Mouse (Mus musculus) forebrain, embryonic 16.5 days (tissue): ENCODE results near the gene Adgrl3. TPM values are rescaled to one million over a fixed set of nuclear protein-coding genes. Genes with fewer than 3 reads are reported as not detected.

Experiments used
- ATAC-seq: fragments of 200-750 bp; cut with Nextera tagmentation; 2 replicates; pipeline ENCODE4 v1.8.0; 2017; ENCODE audit warnings: mild to moderate bottlenecking, moderate library complexity
- H3K27ac ChIP-seq: fragments of 300-500 bp; sonication (generic); 2 replicates; pipeline ENCODE4 v1.5.1; 2014; ENCODE audit warnings: low read length, control low read depth
- H3K27me3 ChIP-seq: fragments of 300-500 bp; sonication (generic); replicated peaks from 2 replicates; pipeline ENCODE4 v1.6.1; 2014; ENCODE audit warnings: low read length; ENCODE audit not compliant: control insufficient read depth, insufficient read depth
- H3K36me3 ChIP-seq: fragments of 300-500 bp; sonication (generic); 2 replicates; pipeline ENCODE4 v1.6.1; 2014; ENCODE audit not compliant: control insufficient read depth, insufficient read depth
- H3K4me1 ChIP-seq: fragments of 300-500 bp; sonication (generic); replicated peaks from 2 replicates; pipeline ENCODE4 v1.6.1; 2014; ENCODE audit warnings: low read length; ENCODE audit not compliant: control insufficient read depth, insufficient read depth
- H3K4me2 ChIP-seq: fragments of 300-500 bp; sonication (generic); 2 replicates; pipeline ENCODE4 v1.6.1; 2014; ENCODE audit warnings: mild to moderate bottlenecking, low read length, control low read depth
- H3K4me3 ChIP-seq: fragments of 300-500 bp; sonication (generic); replicated peaks from 2 replicates; pipeline ENCODE4 v1.5.1; 2014; ENCODE audit warnings: mild to moderate bottlenecking, low read length, control low read depth
- H3K9ac ChIP-seq: fragments of 300-500 bp; sonication (generic); replicated peaks from 2 replicates; pipeline ENCODE4 v1.6.1; 2014; ENCODE audit warnings: low read depth, low read length, control low read depth
- H3K9me3 ChIP-seq: fragments of 300-500 bp; sonication (generic); 2 replicates; pipeline ENCODE4 v1.6.1; 2016; ENCODE audit warnings: low read length; ENCODE audit not compliant: control insufficient read depth
- WGBS: fragments of 180-500 bp; shearing (Covaris S2); extraction: QIAGEN DNeasy Blood & Tissue Kit; methylation state at CpG from one replicate; pipeline ENCODE4 v1.1.7; 2014; 5-methylcytosine and 5-hydroxymethylcytosine counted together
- polyA plus RNA-seq: library from polyadenylated mRNA; unstranded; fragments of >200 nt; fragmentation: Nextera tagmentation; extraction: Ambion mirVana; gene quantifications from 2 replicates; pipeline ENCODE4 v1.2.1, GENCODE M21; 2015

Gene Adgrl3
- polyA plus RNA-seq, 1 experiment from 2014 or later = 63.6 TPM

DNA sequence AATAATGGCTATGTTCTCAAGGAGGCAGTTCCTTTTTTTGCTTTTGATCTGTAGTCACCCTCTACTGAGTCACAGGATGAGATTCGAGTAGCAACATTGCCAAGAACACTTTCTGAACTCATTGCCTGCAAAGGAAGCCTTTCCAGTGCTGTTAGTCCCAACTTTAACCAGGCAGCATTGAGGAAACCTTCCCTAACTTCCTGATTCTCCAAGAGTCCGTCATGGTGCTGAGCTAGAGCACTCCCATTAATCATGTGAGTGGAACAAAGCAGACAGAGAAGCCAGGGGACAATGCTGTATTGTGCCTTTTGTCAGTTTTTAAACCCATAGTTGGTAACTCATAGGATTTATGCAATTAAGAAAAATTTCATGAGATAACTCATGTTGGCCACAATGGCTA lies 345.3 kb downstream of the Adgrl3 start:
- no peaks in the 10 kb centered on the region for H3K9me3 ChIP-seq
- no peaks in the 10 kb centered on the region for H3K4me1 ChIP-seq
- H3K36me3 ChIP-seq = no peaks in the 10 kb centered on the region
- no peak overlapping the region for H3K4me2 ChIP-seq
- no peak for ATAC-seq
- WGBS = 45% methylated on average over 2 of the region's 2 CpGs
- no peak overlapping the region for H3K9ac ChIP-seq
- no peak overlapping the region for H3K27ac ChIP-seq
- H3K4me3 ChIP-seq = no peak overlapping the region
- peaks cover 2% of the 10 kb centered on the region; the same call in 1 of the 2 replicates for H3K27me3 ChIP-seq

DNA sequence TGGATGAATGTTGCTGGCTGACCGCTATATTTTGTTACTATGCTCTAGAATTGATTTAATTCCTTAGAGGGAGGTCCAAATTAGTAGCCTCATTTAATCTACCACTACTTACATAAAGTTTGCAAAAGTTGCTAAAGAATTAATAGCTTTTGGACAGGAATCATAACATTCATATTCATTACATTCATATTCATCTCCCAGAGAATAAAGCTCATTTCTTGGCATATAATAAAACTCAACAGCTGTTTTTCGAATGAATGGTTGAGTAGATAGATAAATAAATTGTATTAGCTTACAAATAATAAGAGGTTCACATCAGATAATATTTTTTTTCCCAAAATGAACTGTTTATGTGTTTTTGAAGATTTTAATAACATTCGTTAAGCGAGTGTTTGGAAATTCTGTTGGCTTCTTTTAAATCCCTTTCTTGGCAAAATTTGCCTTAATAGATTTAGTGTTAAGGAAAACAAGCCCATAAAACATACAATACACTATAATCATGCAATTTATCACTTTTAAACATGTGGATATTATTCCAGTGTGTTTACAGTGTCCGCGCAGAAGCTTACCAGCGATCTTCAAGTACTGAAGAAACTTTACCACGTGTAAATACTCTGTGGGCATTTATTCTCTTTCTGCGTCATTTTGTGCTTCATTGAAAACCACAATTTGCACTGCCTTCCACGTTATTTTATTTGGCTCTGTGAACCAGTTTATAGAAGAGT lies 350.4 kb downstream of the Adgrl3 start:
- no peak overlapping the region for H3K9ac ChIP-seq
- H3K4me3 ChIP-seq = no peak overlapping the region
- no peaks in the 10 kb centered on the region for H3K36me3 ChIP-seq
- H3K9me3 ChIP-seq = no peaks in the 10 kb centered on the region
- H3K4me1 ChIP-seq = no peaks in the 10 kb centered on the region
- 86% methylated on average over 10 of the region's 10 CpGs for WGBS
- H3K27me3 ChIP-seq = no peaks in the 10 kb centered on the region
- no peak for ATAC-seq
- no peak overlapping the region for H3K27ac ChIP-seq
- H3K4me2 ChIP-seq = no peak overlapping the region

DNA sequence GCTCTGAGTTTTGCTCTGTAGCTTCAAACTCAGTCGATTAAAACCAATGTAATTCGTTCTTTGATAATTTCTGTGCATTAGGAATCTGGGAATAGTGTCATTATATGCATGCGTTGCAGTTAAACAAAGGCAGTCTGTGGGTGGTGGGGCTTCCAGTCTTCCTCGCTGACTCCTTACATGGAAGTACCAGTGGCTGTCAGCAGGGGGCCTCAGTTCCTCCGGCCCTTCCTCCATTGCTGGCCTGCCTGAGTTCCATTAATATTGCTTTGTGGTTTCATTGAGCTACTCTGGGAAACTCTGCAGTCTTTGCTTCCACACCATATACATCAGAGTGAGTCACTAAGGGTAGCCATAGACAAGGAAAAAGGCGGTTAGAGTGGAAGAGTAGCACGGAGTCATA lies 356.1 kb downstream of the Adgrl3 start:
- Histone ChIP-seq H3K4me1 (no peaks in the 10 kb centered on the region), H3K9ac (no peak overlapping the region), H3K27me3 (no peaks in the 10 kb centered on the region), H3K4me3 (no peak overlapping the region), H3K36me3 (no peaks in the 10 kb centered on the region), H3K27ac (no peak overlapping the region), H3K9me3 (no peaks in the 10 kb centered on the region), H3K4me2 (no peak overlapping the region)
- 85% methylated on average over 7 of the region's 7 CpGs for WGBS
- no peak for ATAC-seq

- Histone ChIP-seq H3K4me3 (no peak overlapping the region), H3K9me3 (no peaks in the 10 kb centered on the region), H3K27me3 (no peaks in the 10 kb centered on the region), H3K36me3 (no peaks in the 10 kb centered on the region), H3K4me2 (no peak overlapping the region), H3K27ac (no peak overlapping the region), H3K9ac (no peak overlapping the region), H3K4me1 (no peaks in the 10 kb centered on the region)
- no peak for ATAC-seq
- WGBS = 3% methylated on average over 1 of the region's 1 CpGs
These were observed 385.7 kb downstream of the Adgrl3 start for GRCm38 (mm10) chr5:81405582-81406143.

- no peaks in the 10 kb centered on the region for H3K36me3 ChIP-seq
- no peak for ATAC-seq
- 78% methylated on average over 3 of the region's 3 CpGs for WGBS
- H3K27me3 ChIP-seq = no peaks in the 10 kb centered on the region
- no peak overlapping the region for H3K27ac ChIP-seq
- H3K4me1 ChIP-seq = no peaks in the 10 kb centered on the region
- no peaks in the 10 kb centered on the region for H3K9me3 ChIP-seq
- H3K4me3 ChIP-seq = no peak overlapping the region
- H3K4me2 ChIP-seq = no peak overlapping the region
- no peak overlapping the region for H3K9ac ChIP-seq
These were observed 397.4 kb downstream of the Adgrl3 start for GRCm38 (mm10) chr5:81417326-81417725.

DNA sequence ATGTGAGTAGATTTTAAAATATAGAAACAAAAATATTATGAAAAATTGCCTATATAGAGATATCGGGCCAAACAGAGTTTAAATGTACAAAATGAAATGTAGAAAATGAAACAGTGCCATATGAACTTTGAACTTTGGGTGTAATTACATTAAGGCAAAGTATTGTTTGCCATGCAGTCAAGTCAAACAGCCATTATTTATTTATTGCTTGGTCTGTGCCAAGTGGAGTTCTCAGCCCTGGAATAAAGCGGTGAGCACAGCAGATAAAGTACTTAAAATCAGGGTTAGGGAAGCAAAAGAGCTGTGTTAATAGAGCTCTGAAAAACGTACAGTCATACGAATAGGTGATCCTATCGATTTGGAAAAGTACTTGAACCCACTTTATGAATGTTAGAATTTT lies 407.5 kb downstream of the Adgrl3 start:
- Histone ChIP-seq H3K4me3 (no peak overlapping the region), H3K4me2 (no peak overlapping the region), H3K27ac (no peak overlapping the region), H3K9ac (no peak overlapping the region), H3K9me3 (no peaks in the 10 kb centered on the region), H3K27me3 (no peaks in the 10 kb centered on the region), H3K36me3 (no peaks in the 10 kb centered on the region), H3K4me1 (no peaks in the 10 kb centered on the region)
- 92% methylated on average over 5 of the region's 5 CpGs for WGBS
- no peak for ATAC-seq

GRCm38 (mm10) chr5:81436375-81436774 lies 416.4 kb downstream of the Adgrl3 start:
- no peaks in the 10 kb centered on the region for H3K4me1 ChIP-seq
- no peak overlapping the region for H3K27ac ChIP-seq
- 0 out of 2 replicates have a peak, but pooled peaks cover 3% of the 10 kb centered on the region for H3K9me3 ChIP-seq
- no peaks in the 10 kb centered on the region for H3K36me3 ChIP-seq
- H3K9ac ChIP-seq = no peak overlapping the region
- no peaks in the 10 kb centered on the region for H3K27me3 ChIP-seq
- ATAC-seq = no peak
- no peak overlapping the region for H3K4me3 ChIP-seq
- H3K4me2 ChIP-seq = no peak overlapping the region
- 91% methylated on average over 3 of the region's 3 CpGs for WGBS

DNA sequence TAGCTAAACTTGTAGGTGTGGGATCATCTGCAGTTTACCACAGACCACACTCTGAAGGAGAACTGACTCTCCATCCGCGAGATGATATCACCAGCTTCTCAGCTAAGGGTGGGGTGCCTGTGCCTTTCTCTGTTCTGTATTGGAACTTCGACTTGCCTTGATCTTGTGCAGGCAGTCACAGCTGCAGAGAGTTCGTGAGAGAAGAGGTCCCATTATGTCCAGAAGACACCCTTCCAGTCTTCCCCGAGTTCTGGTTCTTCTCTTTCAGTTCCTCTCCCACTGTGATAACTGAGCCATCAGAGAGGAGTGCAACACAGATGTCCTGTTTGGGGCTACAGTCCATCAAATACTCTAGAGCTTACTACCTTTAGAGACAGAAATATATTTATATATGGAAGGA lies 422.2 kb downstream of the Adgrl3 start:
- H3K27ac ChIP-seq = no peak overlapping the region
- H3K9me3 ChIP-seq = 0 out of 2 replicates have a peak, but pooled peaks cover 3% of the 10 kb centered on the region
- no peak overlapping the region for H3K9ac ChIP-seq
- H3K4me1 ChIP-seq = no peaks in the 10 kb centered on the region
- H3K36me3 ChIP-seq = no peaks in the 10 kb centered on the region
- no peak for ATAC-seq
- no peak overlapping the region for H3K4me2 ChIP-seq
- 49% methylated on average over 5 of the region's 5 CpGs for WGBS
- H3K27me3 ChIP-seq = no peaks in the 10 kb centered on the region
- no peak overlapping the region for H3K4me3 ChIP-seq

- no peaks in the 10 kb centered on the region for H3K27me3 ChIP-seq
- no peaks in the 10 kb centered on the region for H3K4me1 ChIP-seq
- WGBS = 75% methylated on average over 4 of the region's 4 CpGs
- no peak overlapping the region for H3K27ac ChIP-seq
- ATAC-seq = no peak
- H3K4me3 ChIP-seq = no peak overlapping the region
- no peaks in the 10 kb centered on the region for H3K9me3 ChIP-seq
- no peak overlapping the region for H3K9ac ChIP-seq
- no peaks in the 10 kb centered on the region for H3K36me3 ChIP-seq
- H3K4me2 ChIP-seq = no peak overlapping the region
These were observed 446.0 kb downstream of the Adgrl3 start for GRCm38 (mm10) chr5:81465971-81466370.
